Mouse (Mus musculus) heart, embryonic 14.5 days (tissue): Measurements from ENCODE around the gene Msi2. TPM values are rescaled to one million over a fixed set of nuclear protein-coding genes. Genes with fewer than 3 reads are reported as not detected.
A peak's percentile ranks its signal among the peaks of the same experiment; 100 is the strongest.

ENCODE experiments used
- ATAC-seq: fragments of 200-750 bp; cut with Nextera tagmentation; 2 replicates; pipeline ENCODE4 v1.8.0; 2017; ENCODE audit warnings: low read depth, moderate TSS enrichment; ENCODE audit not compliant: insufficient number of reproducible peaks, insufficient read depth, low FRiP score
- H3K27ac ChIP-seq, 2 experiments: fragments of 200-500 bp in 1 of 2; fragments of 300-500 bp in 1 of 2; sonication (generic) in 1 of 2; replicated peaks in 1 of 2; 2 replicates each; pipeline ENCODE4 v1.5.1; 2012 to 2014; ENCODE audit warnings: low read depth in 2 of 2, low read length in 2 of 2, control low read depth in 1 of 2, mild to moderate bottlenecking in 1 of 2, mixed read lengths in 1 of 2; ENCODE audit not compliant: control insufficient read depth in 1 of 2, insufficient read depth in 1 of 2
- H3K27me3 ChIP-seq: fragments of 300-500 bp; sonication (generic); 2 replicates; pipeline ENCODE4 v1.6.1; 2014; ENCODE audit warnings: mild to moderate bottlenecking, low read length, control low read depth; ENCODE audit not compliant: control insufficient read depth, insufficient read depth
- H3K36me3 ChIP-seq: fragments of 300-500 bp; sonication (generic); 2 replicates; pipeline ENCODE4 v1.6.1; 2014; ENCODE audit warnings: mild to moderate bottlenecking, control low read depth, low read length, mixed read lengths; ENCODE audit not compliant: control insufficient read depth, insufficient read depth
- H3K4me1 ChIP-seq, 2 experiments: fragments of 200-500 bp in 1 of 2; fragments of 300-500 bp in 1 of 2; sonication (generic) in 1 of 2; 2 replicates each; pipeline ENCODE4 v1.6.1; 2012 to 2014; ENCODE audit warnings: low read length in 2 of 2, control low read depth in 1 of 2, mixed read lengths in 1 of 2; ENCODE audit not compliant: control insufficient read depth in 2 of 2, insufficient read depth in 2 of 2
- H3K4me2 ChIP-seq: fragments of 300-500 bp; sonication (generic); 2 replicates; pipeline ENCODE4 v1.6.1; 2014; ENCODE audit warnings: mild to moderate bottlenecking, low read length
- H3K4me3 ChIP-seq, 2 experiments: fragments of 200-500 bp in 1 of 2; fragments of 300-500 bp in 1 of 2; sonication (generic) in 1 of 2; 2 replicates each; pipeline ENCODE4 v1.5.1; 2012 to 2014; ENCODE audit warnings: low read length in 2 of 2, mild to moderate bottlenecking in 2 of 2, control low read depth in 1 of 2, low read depth in 1 of 2, moderate library complexity in 1 of 2; ENCODE audit not compliant: control insufficient read depth in 1 of 2, insufficient read depth in 1 of 2
- H3K9ac ChIP-seq: fragments of 300-500 bp; sonication (generic); 2 replicates; pipeline ENCODE4 v1.6.1; 2014; ENCODE audit warnings: mild to moderate bottlenecking, low read length
- H3K9me3 ChIP-seq: fragments of 300-500 bp; sonication (generic); 2 replicates; pipeline ENCODE4 v1.6.1; 2016; ENCODE audit warnings: low read length, control low read depth; ENCODE audit not compliant: control insufficient read depth
- WGBS: fragments of 180-500 bp; shearing (Covaris S2); extraction: QIAGEN DNeasy Blood & Tissue Kit; methylation state at CpG from one replicate; pipeline ENCODE4 v1.1.7; 2014; 5-methylcytosine and 5-hydroxymethylcytosine counted together
- polyA plus RNA-seq: library from polyadenylated mRNA; unstranded; fragments of >200 nt; fragmentation: Nextera tagmentation; extraction: Ambion mirVana; gene quantifications from 2 replicates; pipeline ENCODE4 v1.2.1, GENCODE M21; 2014

The Msi2 gene
- polyA plus RNA-seq, 1 experiment from 2014 or later = 20.9 TPM

DNA sequence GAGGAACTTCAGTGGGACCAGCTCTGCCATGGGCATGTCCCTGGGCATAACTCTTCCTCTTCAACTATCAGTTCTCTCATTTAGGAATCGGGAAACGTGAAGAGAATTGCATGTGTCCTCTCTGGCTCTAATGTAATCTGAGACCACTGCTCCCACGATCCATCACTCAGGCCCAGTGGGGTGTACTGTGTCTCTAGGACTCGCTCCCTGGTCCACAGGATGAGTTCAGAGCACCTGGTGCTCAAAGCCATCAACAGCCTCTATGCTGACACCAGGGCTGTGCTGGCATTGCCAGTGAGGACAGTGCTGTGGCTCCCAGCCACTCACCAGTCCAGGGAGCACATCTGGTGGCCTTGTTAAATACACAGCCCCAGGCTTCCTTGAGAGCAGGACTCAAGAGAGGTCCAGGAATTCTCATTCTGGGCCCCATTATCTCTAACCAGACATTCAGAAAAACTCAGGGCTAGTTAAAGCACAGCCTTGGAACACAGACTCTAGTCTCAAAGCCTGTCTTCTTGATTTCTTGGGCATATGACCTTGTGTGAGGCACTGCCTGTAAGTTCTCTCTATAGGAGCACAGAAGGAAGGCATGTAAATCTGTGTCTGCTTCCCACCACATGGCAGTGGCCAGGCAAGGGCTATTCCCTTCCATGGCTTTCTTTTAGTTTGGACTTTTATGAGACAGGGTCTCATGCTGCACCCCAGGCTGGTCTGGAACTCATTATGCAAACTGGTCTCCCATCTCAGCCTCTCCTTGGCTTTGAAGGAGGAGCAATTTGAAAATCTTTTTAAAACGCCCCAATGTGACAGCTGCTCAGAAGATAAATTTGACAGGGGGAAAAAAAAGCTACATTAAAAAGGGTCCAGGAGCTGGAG is 211.5 kb downstream of the Msi2 start:
- H3K9me3 ChIP-seq = no peaks in the 10 kb centered on the region
- 59% methylated on average over 5 of the region's 5 CpGs for whole genome bisulfite sequencing
- no peak overlapping the region for H3K4me2 ChIP-seq
- no peak for ATAC-seq
- H3K4me3 ChIP-seq = no peak overlapping the region
- H3K27ac ChIP-seq = peak overlapping the region; percentile 25 to 26; a peak in 3 of 4 replicates
- H3K27me3 ChIP-seq = no peaks in the 10 kb centered on the region
- H3K9ac ChIP-seq = peak overlapping the region; percentile 48
- peaks cover 19 to 46% of the 10 kb centered on the region in 2 experiments for H3K4me1 ChIP-seq
- H3K36me3 ChIP-seq = peaks cover 8% of the 10 kb centered on the region; the same call in 1 of the 2 replicates

DNA sequence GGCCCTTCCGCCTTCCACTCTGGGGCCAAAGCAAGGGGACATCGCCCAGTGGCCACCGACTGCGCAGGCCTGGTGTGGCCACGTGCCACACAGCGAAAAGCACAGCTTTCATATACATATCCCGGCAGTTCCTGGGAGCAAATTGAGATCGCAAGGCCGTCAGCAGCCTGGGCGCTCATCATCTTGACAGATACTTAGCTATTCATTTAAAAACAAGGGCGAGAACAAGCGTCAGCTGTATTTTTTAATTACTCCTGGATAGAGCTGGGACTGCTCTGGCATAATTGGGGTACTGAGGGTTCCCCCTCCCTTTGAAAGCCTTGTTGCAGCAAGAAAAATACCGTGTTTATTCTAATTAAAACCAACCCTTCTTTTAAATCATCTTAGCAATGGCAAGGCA is 212.2 kb downstream of the Msi2 start:
- H3K9ac ChIP-seq = no peak overlapping the region
- H3K4me2 ChIP-seq = no peak overlapping the region
- 94% methylated on average over 13 of the region's 13 CpGs for WGBS
- H3K27ac ChIP-seq = no peak overlapping the region
- no peak overlapping the region for H3K4me3 ChIP-seq
- ATAC-seq = no peak
- H3K27me3 ChIP-seq = no peaks in the 10 kb centered on the region
- peaks cover 19 to 48% of the 10 kb centered on the region in 2 experiments for H3K4me1 ChIP-seq
- H3K36me3 ChIP-seq = peaks cover 8% of the 10 kb centered on the region; the same call in 1 of the 2 replicates
- no peaks in the 10 kb centered on the region for H3K9me3 ChIP-seq

DNA sequence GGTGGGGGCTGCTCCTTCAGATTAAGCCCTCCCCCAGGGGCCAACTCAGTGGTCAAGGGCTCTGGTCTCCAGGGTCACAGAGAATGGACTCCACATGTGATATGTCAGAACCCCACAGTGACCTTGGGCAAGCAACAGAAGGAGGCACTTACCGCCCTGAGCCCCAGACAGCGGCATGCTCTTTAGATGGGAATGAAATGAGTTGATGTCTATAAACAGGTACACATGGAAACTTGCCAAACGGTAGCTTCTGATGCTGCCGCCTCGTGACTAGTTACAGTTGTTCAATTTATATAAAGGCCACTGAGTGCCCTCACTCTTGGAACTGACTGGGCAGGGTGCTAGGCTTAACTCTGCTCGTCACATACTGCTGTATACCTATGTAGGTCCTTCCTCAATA is 215.7 kb downstream of the Msi2 start:
- Histone ChIP-seq H3K9ac (0 out of 2 replicates have a peak overlapping the region, but pooled peaks have one; percentile 34), H3K4me3 (no peak overlapping the region), H3K27me3 (no peaks in the 10 kb centered on the region), H3K4me2 (no peak overlapping the region), H3K27ac (peak overlapping the region; percentile 88 to 91), H3K36me3 (no peaks in the 10 kb centered on the region), H3K4me1 (peaks cover 30 to 51% of the 10 kb centered on the region in 2 experiments), H3K9me3 (no peaks in the 10 kb centered on the region)
- 29% methylated on average over 6 of the region's 6 CpGs for whole genome bisulfite sequencing
- ATAC-seq = peak; percentile 65; the same call in 1 of the 2 replicates

DNA sequence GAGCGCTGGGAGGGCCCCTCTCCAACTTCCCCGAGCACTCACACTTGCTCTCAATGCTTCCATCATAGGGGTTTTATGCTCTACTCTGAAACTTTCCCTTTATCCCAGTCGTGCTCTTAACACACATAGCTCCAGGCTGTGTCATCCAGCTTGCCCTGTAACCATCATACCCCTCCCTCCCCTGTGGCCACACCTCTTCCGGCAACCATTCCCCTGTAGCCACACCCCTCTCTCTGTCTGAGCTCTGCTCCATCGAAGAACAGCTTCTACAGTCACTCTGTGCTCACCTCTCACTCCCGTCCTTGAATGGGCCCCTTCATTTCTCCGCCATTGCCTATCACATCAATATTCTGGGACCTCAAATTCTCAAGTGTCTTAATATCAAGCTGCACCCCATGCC is 219.8 kb downstream of the Msi2 start:
- Histone ChIP-seq H3K4me3 (no peak overlapping the region), H3K4me1 (peaks cover 28 to 53% of the 10 kb centered on the region in 2 experiments), H3K36me3 (no peaks in the 10 kb centered on the region), H3K9me3 (no peaks in the 10 kb centered on the region), H3K9ac (no peak overlapping the region; the same call in 1 of the 2 replicates), H3K27ac (peak overlapping the region; percentile 24 to 67), H3K27me3 (no peaks in the 10 kb centered on the region), H3K4me2 (no peak overlapping the region)
- WGBS = 49% methylated on average over 7 of the region's 7 CpGs
- no peak; the same call in 1 of the 2 replicates for ATAC-seq

DNA sequence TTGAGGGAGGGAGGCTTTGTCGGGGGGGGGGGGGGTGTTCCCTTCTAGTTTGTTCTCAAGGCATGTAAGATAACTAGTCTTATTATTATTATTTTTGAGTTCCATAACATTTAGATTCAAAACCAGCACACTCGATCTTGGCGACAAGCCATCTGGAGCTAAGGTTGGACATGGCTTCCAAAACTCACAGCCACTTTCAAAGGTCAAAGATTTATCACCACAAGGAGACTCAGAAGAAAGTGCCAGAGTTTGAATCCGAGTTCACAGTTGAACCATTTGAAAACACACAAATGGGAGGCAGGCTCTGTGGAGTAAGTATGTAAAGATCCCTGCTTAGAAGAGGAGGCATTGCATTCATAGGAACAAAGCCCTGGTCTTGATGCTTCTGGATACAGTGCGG is 221.9 kb downstream of the Msi2 start:
- no peak overlapping the region for H3K9ac ChIP-seq
- H3K27me3 ChIP-seq = no peaks in the 10 kb centered on the region
- H3K4me2 ChIP-seq = no peak overlapping the region
- H3K27ac ChIP-seq = peak overlapping the region in 1 of 2 experiments; percentile 19; a peak in 1 of 4 replicates
- H3K36me3 ChIP-seq = no peaks in the 10 kb centered on the region
- no peaks in the 10 kb centered on the region for H3K9me3 ChIP-seq
- 85% methylated on average over 5 of the region's 5 CpGs for WGBS
- H3K4me3 ChIP-seq = no peak overlapping the region
- peaks cover 17 to 40% of the 10 kb centered on the region in 2 experiments for H3K4me1 ChIP-seq
- no peak for ATAC-seq

DNA sequence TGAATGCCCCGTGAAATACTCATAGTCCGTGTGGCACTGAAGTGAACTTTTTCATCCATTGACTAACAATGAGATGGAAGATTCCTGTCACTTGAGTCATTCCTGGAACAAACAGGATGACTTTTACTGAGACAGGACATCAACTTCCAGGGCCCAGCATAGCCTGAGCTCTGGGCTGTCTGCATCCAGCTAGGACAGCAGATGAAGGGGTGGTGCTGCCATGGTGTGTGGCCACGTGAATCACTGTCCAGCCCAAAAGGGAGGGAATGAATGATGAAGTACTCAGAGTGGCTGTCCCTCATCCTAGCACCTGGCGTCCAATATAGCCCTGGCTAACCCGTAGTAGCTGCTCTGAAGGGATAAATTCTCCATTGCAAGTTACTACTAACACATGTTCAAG is 222.6 kb downstream of the Msi2 start:
- Histone ChIP-seq H3K4me3 (no peak overlapping the region), H3K27ac (no peak overlapping the region), H3K4me1 (peaks cover 17 to 43% of the 10 kb centered on the region in 2 experiments), H3K4me2 (no peak overlapping the region), H3K27me3 (no peaks in the 10 kb centered on the region), H3K36me3 (no peaks in the 10 kb centered on the region), H3K9me3 (no peaks in the 10 kb centered on the region), H3K9ac (no peak overlapping the region)
- WGBS = 66% methylated on average over 5 of the region's 5 CpGs
- ATAC-seq = no peak

DNA sequence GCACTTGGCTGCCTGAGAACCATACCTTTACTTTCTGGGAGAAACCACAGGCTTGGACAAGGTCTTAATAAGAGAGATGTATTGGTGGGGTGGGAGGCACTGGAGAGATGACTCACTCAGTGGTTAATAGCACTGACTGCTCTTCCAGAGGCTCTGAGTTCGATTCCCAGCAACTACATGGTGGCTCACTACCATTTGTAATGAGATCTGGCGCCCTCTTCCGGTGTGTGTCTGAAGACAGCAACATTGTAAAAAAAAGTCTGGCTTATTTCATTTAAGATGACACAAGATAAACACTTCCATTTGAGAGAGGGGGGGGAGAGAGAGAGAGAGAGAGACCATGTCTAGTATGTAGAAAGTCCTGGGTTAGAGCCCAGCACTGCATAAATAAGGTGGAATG is 223.3 kb downstream of the Msi2 start:
- H3K9ac ChIP-seq = no peak overlapping the region
- H3K9me3 ChIP-seq = no peaks in the 10 kb centered on the region
- no peak overlapping the region for H3K27ac ChIP-seq
- H3K4me3 ChIP-seq = no peak overlapping the region
- 75% methylated on average over 3 of the region's 3 CpGs for WGBS
- H3K4me2 ChIP-seq = no peak overlapping the region
- peaks cover 20 to 50% of the 10 kb centered on the region in 2 experiments for H3K4me1 ChIP-seq
- H3K36me3 ChIP-seq = no peaks in the 10 kb centered on the region
- ATAC-seq = no peak
- no peaks in the 10 kb centered on the region for H3K27me3 ChIP-seq
